ENCODE assay signal across 8 mouse cellular contexts in genomic region chr3:131111851-131112572, GRCm38 (mm10). TPM values are rescaled to one million over a fixed set of nuclear protein-coding genes. Genes with fewer than 3 reads are reported as not detected.
DNase-seq lines count a peak whose midpoint lies in the region; ATAC-seq lines count a peak whose summit lies in the region.

No protein-coding gene starts in this region.

- no peak; the same call in 1 of the 2 replicates for ATAC-seq in heart, embryonic 13.5 days (ENCODE audit: extremely low read depth, insufficient number of reproducible peaks, low FRiP score, low TSS enrichment)
- peak; percentile 53 for ATAC-seq in megakaryocyte, adult 5-6 weeks (ENCODE audit: poor library complexity, severe bottlenecking)
- ATAC-seq in monocyte, adult 5-6 weeks (replicated peaks; ENCODE audit: insufficient number of reproducible peaks, low FRiP score, low TSS enrichment, poor library complexity, severe bottlenecking): no peak; the same call in 1 of the 2 replicates

- H3K27me3 ChIP-seq in heart, embryonic 13.5 days (replicated peaks): peaks cover 70% of the 10 kb centered on the region

- peak; percentile 17 for DNase-seq in right cerebral cortex, postnatal 25 days
- no peak for DNase-seq in right cerebral cortex, adult 18-20 months
- DNase-seq in kidney, postnatal 10 days: peak; percentile 74
- DNase-seq in spleen, postnatal 10 days (ENCODE audit: low spot score in 2 of 2): peak; percentile 28 to 59

- H3K4me2 ChIP-seq in heart, embryonic 13.5 days: peak overlapping the region; percentile 98

- peak overlapping the region; percentile 82 for H3K9ac ChIP-seq in heart, embryonic 13.5 days

- H3K27ac ChIP-seq in brown adipose tissue, adult 24 weeks (replicated peaks; ENCODE audit: low read depth, low read length): no peak overlapping the region
- peak overlapping the region; percentile 3; the same call in 1 of the 2 replicates for H3K27ac ChIP-seq in heart, embryonic 13.5 days (replicated peaks)

- under 1% methylated on average over 69 of the region's 69 CpGs for WGBS in heart, embryonic 13.5 days

- peaks cover 4% of the 10 kb centered on the region; the same call in 1 of the 2 replicates for H3K4me1 ChIP-seq in brown adipose tissue, adult 24 weeks (ENCODE audit: control insufficient read depth, insufficient read depth, insufficient read length, low read length)
- peaks cover 42% of the 10 kb centered on the region for H3K4me1 ChIP-seq in heart, embryonic 13.5 days

- peak overlapping the region; percentile 44 for H3K4me3 ChIP-seq in brown adipose tissue, adult 24 weeks (ENCODE audit: insufficient read depth, low read depth, low read length)
- peak overlapping the region; percentile 65 for H3K4me3 ChIP-seq in heart, embryonic 13.5 days

- 0 out of 2 replicates have a peak, but pooled peaks cover 5% of the 10 kb centered on the region for H3K36me3 ChIP-seq in heart, embryonic 13.5 days

- no peaks in the 10 kb centered on the region for H3K9me3 ChIP-seq in heart, embryonic 13.5 days

RNA-seq across cellular contexts. Expression of gene Lef1, which starts 1.7 kb away (rescaled TPM):
- not detected in 2 replicates for polyA plus RNA-seq in brown adipose tissue, adult 24 weeks (2012; ENCODE audit: insufficient read depth, insufficient read length, missing spikeins)
- polyA plus RNA-seq in heart, embryonic 13.5 days (2015; fragmentation: Nextera tagmentation; extraction: Ambion mirVana): 8.1 and 9.8 TPM in 2 replicates
- total RNA-seq in megakaryocyte, adult 5-6 weeks (2015): 1.5 and 1.6 TPM in 2 replicates
- total RNA-seq in megakaryocyte, adult 5-6 weeks (2017): 0.66 and 1.1 TPM in 2 replicates
- 4.7 to 20.3 TPM (median 18.9 TPM) in 3 replicates for total RNA-seq in monocyte, adult 5-6 weeks (2017)
